Mouse (Mus musculus): ENCODE data around the gene Sspo. TPM values are rescaled to one million over a fixed set of nuclear protein-coding genes. Genes with fewer than 3 reads are reported as not detected.

The Sspo gene
- total and polyA plus RNA-seq, 3 experiments = not detected

DNA sequence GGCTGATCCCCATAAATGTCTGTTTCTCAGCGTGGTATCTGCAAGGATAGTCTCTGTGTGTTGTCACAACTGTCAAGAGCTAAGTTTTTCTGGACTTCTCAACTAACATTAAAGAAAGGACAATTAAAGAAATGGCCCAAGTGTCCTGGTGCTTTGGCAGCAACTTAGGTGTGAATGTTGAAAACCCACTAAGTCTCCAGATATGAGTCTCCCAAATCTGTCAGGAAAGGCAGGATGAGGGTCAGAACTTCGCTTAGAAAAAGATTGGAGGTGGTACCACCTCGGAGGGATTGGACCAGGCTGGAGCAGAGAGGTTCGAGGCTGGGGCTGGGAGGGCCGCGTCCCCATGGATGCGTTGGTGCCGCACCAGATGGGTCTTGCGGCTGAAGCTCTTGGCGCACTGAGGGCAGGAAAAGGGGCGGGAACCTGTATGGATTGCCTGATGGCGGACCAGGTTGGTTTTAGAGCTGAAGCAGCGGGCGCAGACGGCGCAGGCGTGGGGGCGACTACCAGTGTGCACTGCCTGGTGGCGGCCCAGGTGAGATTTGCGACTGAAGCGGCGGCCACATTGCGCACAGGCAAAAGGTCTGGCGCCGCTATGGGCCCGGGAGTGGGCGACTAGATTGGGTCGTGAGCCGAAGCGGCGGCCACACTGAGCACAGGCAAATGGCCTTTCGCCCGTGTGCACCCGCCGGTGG lies 10.2 kb upstream of the Sspo start:
- Histone ChIP-seq H3K27me3 (ENCODE audit: control insufficient read depth in 1 of 2, insufficient read depth in 2 of 2, low read length in 2 of 2) (no peaks in the 10 kb centered on the region), H3K27ac (ENCODE audit: control insufficient read depth, low read depth, low read length) (no peak overlapping the region), H3K4me1 (ENCODE audit: control insufficient read depth in 1 of 2, insufficient read depth in 2 of 2, low read length in 2 of 2) (no peaks in the 10 kb centered on the region), H3K79me2 (ENCODE audit: control insufficient read depth, insufficient read depth, low read length, poor library complexity) (no peaks in the 10 kb centered on the region), H3K36me3 (ENCODE audit: control insufficient read depth in 1 of 2, insufficient read depth in 2 of 2, low read length in 2 of 2) (no peaks in the 10 kb centered on the region), H3K9me3 (replicated peaks; ENCODE audit: insufficient read depth, low read length) (no peaks in the 10 kb centered on the region), H3K9ac (ENCODE audit: control insufficient read depth, low read depth, low read length, poor library complexity, severe bottlenecking) (no peak overlapping the region), H3K4me3 (ENCODE audit: control insufficient read depth in 1 of 2, insufficient read depth in 1 of 2, low read depth in 2 of 2, low read length in 2 of 2) (no peak overlapping the region)
- no peak for DNase-seq (ENCODE audit: low read depth, low spot score)
- TF ChIP-seq TBP (IDR thresholded peaks at IDR 0.05; ENCODE audit: low read depth, low read length) (no peak), KAT2A (conservative IDR thresholded peaks at IDR 0.05; ENCODE audit: low read depth, low read length) (no peak), ETS1 (IDR thresholded peaks at IDR 0.05; ENCODE audit: low read depth, low read length) (no peak), CHD1 (IDR thresholded peaks at IDR 0.05; ENCODE audit: low read depth, low read length) (no peak), ZNF384 (IDR thresholded peaks at IDR 0.05; ENCODE audit: low read depth, low read length) (no peak), RCOR1 (IDR thresholded peaks at IDR 0.05; ENCODE audit: low read depth, low read length) (no peak), MYB (IDR thresholded peaks at IDR 0.05; ENCODE audit: low read depth, low read length) (no peak), NRF1 (IDR thresholded peaks at IDR 0.05; ENCODE audit: insufficient read depth, low read depth, low read length, poor library complexity, severe bottlenecking) (no peak), MEF2A (IDR thresholded peaks at IDR 0.05; ENCODE audit: extremely low read depth, insufficient replicate concordance, low read depth, low read length, poor library complexity, severe bottlenecking) (no peak), ZMIZ1 (IDR thresholded peaks at IDR 0.05; ENCODE audit: low read depth, low read length) (no peak), CHD2 (IDR thresholded peaks at IDR 0.05; ENCODE audit: low read length) (no peak), SMC3 (IDR thresholded peaks at IDR 0.05; ENCODE audit: low read depth, low read length) (no peak), NELFE (IDR thresholded peaks at IDR 0.05; ENCODE audit: low read depth, low read length) (no peak), BHLHE40 (IDR thresholded peaks at IDR 0.05; ENCODE audit: borderline replicate concordance, low read depth, low read length) (no peak), HCFC1 (IDR thresholded peaks at IDR 0.05; ENCODE audit: low read depth, low read length) (no peak), POLR2A (IDR thresholded peaks at IDR 0.05; ENCODE audit: control insufficient read depth in 1 of 2, insufficient read depth in 1 of 2, low read depth in 1 of 2, low read length in 2 of 2, poor library complexity in 1 of 2) (no peak), ZC3H11A (IDR thresholded peaks at IDR 0.05; ENCODE audit: low read depth, low read length) (no peak)

DNA sequence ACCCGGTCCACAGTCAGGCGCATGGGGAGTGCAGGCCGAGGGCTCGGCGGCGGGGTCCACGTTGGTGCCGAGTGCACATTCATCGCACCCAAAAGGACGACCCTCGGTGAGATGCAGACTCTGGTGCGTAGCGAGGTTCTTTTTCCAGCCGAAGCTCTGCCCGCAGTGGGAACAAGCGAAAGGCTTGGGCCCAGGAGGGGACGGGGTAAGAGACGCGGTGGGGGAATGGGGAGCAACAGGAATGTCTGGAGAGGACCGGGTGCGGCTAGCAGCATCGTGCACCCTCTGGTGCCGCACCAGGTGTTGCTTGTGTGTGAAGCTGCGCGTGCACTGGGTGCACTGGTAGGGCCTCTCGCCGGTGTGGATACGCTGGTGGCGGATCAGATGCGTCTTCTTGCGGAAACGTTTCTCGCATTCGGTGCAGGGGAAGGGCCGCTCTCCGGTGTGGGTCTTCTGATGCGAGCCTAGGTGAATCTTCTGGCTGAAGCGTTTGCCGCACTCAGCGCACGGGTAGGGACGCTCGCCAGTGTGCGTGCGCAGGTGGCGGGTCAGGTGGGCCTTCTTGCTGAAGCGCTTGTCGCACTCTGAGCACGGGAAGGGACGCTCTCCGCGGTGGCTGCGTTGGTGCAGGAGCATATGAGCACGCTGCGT lies 9.4 kb upstream of the Sspo start:
- Histone ChIP-seq H3K9ac (ENCODE audit: control insufficient read depth, low read depth, low read length, poor library complexity, severe bottlenecking) (no peak overlapping the region), H3K4me3 (ENCODE audit: control insufficient read depth in 1 of 2, insufficient read depth in 1 of 2, low read depth in 2 of 2, low read length in 2 of 2) (no peak overlapping the region)
- TF ChIP-seq ELF1 (IDR thresholded peaks at IDR 0.05; ENCODE audit: low read depth, low read length) = no peak
- no peak for TF ChIP-seq GATA1 (IDR thresholded peaks at IDR 0.05; ENCODE audit: low read depth, low read length)
- no peak for TF ChIP-seq MEF2A (IDR thresholded peaks at IDR 0.05; ENCODE audit: extremely low read depth, insufficient replicate concordance, low read depth, low read length, poor library complexity, severe bottlenecking)
- no peak for TF ChIP-seq HCFC1 (IDR thresholded peaks at IDR 0.05; ENCODE audit: low read depth, low read length)
- no peak for TF ChIP-seq TAL1 (IDR thresholded peaks at IDR 0.05; ENCODE audit: low read length)
- TF ChIP-seq CHD2 (IDR thresholded peaks at IDR 0.05; ENCODE audit: low read length) = no peak
- no peak for TF ChIP-seq NRF1 (IDR thresholded peaks at IDR 0.05; ENCODE audit: insufficient read depth, low read depth, low read length, poor library complexity, severe bottlenecking)
- TF ChIP-seq JUND (IDR thresholded peaks at IDR 0.05; ENCODE audit: low read depth, low read length) = no peak
- no peak for TF ChIP-seq KAT2A (conservative IDR thresholded peaks at IDR 0.05; ENCODE audit: low read depth, low read length)
- TF ChIP-seq SMC3 (IDR thresholded peaks at IDR 0.05; ENCODE audit: low read depth, low read length) = no peak
- no peak for TF ChIP-seq TBP (IDR thresholded peaks at IDR 0.05; ENCODE audit: low read depth, low read length)

More for the DNA sequence above, 9.4 kb upstream of the Sspo start:
- no peak for DNase-seq (ENCODE audit: low read depth, low spot score)
- H3K27ac ChIP-seq (ENCODE audit: control insufficient read depth, low read depth, low read length) = no peak overlapping the region
- no peaks in the 10 kb centered on the region for H3K9me3 ChIP-seq (replicated peaks; ENCODE audit: insufficient read depth, low read length)
- H3K4me1 ChIP-seq (ENCODE audit: control insufficient read depth in 1 of 2, insufficient read depth in 2 of 2, low read length in 2 of 2) = no peaks in the 10 kb centered on the region
- H3K79me2 ChIP-seq (ENCODE audit: control insufficient read depth, insufficient read depth, low read length, poor library complexity) = no peaks in the 10 kb centered on the region
- H3K27me3 ChIP-seq (ENCODE audit: control insufficient read depth in 1 of 2, insufficient read depth in 2 of 2, low read length in 2 of 2) = no peaks in the 10 kb centered on the region
- no peaks in the 10 kb centered on the region for H3K36me3 ChIP-seq (ENCODE audit: control insufficient read depth in 1 of 2, insufficient read depth in 2 of 2, low read length in 2 of 2)
